Mouse (Mus musculus): Measurements from ENCODE around the gene Zfp28. TPM values are rescaled to one million over a fixed set of nuclear protein-coding genes. Genes with fewer than 3 reads are reported as not detected.
A peak's percentile ranks its signal among the peaks of the same experiment; 100 is the strongest.

The Zfp28 gene
- total RNA-seq, 1 experiment = 5.6 TPM

DNA sequence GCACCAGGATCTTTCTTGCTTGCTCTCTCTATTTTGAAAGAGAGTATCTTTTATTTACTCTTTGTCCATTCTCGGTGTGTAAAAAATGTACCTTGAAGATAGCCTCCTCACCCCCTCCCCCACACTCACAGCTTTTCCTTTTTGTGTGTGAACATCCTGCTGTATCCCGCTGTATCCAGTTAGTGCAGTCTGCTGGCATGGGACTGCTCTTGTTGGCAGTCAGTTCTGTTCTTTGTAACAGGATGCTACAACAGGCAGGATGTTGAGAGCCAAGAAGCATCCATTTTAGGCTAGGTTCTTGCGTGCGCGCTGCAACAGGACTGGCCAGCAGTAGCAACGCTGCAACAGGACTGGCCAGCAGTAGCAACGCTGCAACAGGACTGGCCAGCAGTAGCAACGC is 3.9 kb downstream of the Zfp28 start:
- in situ Hi-C loops (cut with MboI; ENCODE audit: low sequenced_read_pairs in 2 of 2, unreplicated experiment in 2 of 2) = no loop called here
- Histone ChIP-seq H3K9me3 (ENCODE audit: control insufficient read depth, insufficient read depth, low read depth, low read length) (no peaks in the 10 kb centered on the region), H3K4me3 (ENCODE audit: insufficient read depth in 1 of 2, low read depth in 1 of 2, low read length in 2 of 2, poor library complexity in 1 of 2, severe bottlenecking in 1 of 2) (no peak overlapping the region), H3K36me3 (ENCODE audit: control insufficient read depth, insufficient read depth, low read length, poor library complexity, severe bottlenecking) (no peaks in the 10 kb centered on the region), H3K27ac (ENCODE audit: insufficient read depth, low read depth, low read length, poor library complexity, severe bottlenecking) (no peak overlapping the region), H3K9ac (ENCODE audit: insufficient read depth, low read depth, low read length, poor library complexity, severe bottlenecking) (no peak overlapping the region), H3K4me1 (ENCODE audit: control insufficient read depth in 2 of 2, insufficient read depth in 2 of 2, low read length in 2 of 2, poor library complexity in 1 of 2) (0 out of 4 replicates have a peak, but pooled peaks cover 0 to 2% of the 10 kb centered on the region in 2 experiments)
- TF ChIP-seq HCFC1 (IDR thresholded peaks at IDR 0.05; ENCODE audit: borderline replicate concordance, insufficient read depth, low read length) = no peak
- TF ChIP-seq ZC3H11A (IDR thresholded peaks at IDR 0.05; ENCODE audit: borderline replicate concordance, low read depth, low read length) = no peak
- no peak for TF ChIP-seq CHD2 (IDR thresholded peaks at IDR 0.05; ENCODE audit: low read depth, low read length)
- TF ChIP-seq MAFK (IDR thresholded peaks at IDR 0.05; ENCODE audit: insufficient read depth, low read depth, low read length) = no peak
- TF ChIP-seq ZNF384 (IDR thresholded peaks at IDR 0.05; ENCODE audit: low read depth, low read length) = no peak
- DNase-seq (ENCODE audit: low read depth, low spot score) = no peak

DNA sequence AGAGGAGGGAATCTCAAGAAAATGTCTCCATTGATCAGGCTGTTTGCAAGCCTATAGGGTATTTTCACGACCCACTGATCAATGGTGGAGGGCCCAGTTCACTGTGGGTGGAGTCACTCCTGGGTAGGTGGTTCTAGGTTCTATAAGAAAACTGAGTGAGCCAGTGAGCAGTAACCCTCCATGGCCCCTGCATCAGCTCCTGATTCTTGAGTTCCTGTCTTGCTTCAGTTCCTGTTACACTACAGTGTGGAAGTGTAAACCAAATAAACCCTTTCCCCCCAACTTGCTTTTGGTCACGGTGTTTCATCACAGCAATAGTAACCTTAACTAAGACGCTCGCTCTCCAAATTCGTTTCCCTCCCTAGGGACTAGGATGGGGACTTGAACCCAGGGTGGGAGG is 5.9 kb downstream of the Zfp28 start:
- DNase-seq (ENCODE audit: low read depth, low spot score) = no peak
- Histone ChIP-seq H3K4me3 (ENCODE audit: insufficient read depth in 1 of 2, low read depth in 1 of 2, low read length in 2 of 2, poor library complexity in 1 of 2, severe bottlenecking in 1 of 2) (no peak overlapping the region), H3K9ac (ENCODE audit: insufficient read depth, low read depth, low read length, poor library complexity, severe bottlenecking) (no peak overlapping the region), H3K4me1 (ENCODE audit: control insufficient read depth in 2 of 2, insufficient read depth in 2 of 2, low read length in 2 of 2, poor library complexity in 1 of 2) (0 out of 4 replicates have a peak, but pooled peaks cover 0 to 2% of the 10 kb centered on the region in 2 experiments), H3K36me3 (ENCODE audit: control insufficient read depth, insufficient read depth, low read length, poor library complexity, severe bottlenecking) (no peaks in the 10 kb centered on the region), H3K27ac (ENCODE audit: insufficient read depth, low read depth, low read length, poor library complexity, severe bottlenecking) (no peak overlapping the region), H3K9me3 (ENCODE audit: control insufficient read depth, insufficient read depth, low read depth, low read length) (no peaks in the 10 kb centered on the region)
- no peak for TF ChIP-seq ZC3H11A (IDR thresholded peaks at IDR 0.05; ENCODE audit: borderline replicate concordance, low read depth, low read length)
- TF ChIP-seq MAFK (IDR thresholded peaks at IDR 0.05; ENCODE audit: insufficient read depth, low read depth, low read length) = no peak
- TF ChIP-seq HCFC1 (IDR thresholded peaks at IDR 0.05; ENCODE audit: borderline replicate concordance, insufficient read depth, low read length) = no peak
- no peak for TF ChIP-seq ZNF384 (IDR thresholded peaks at IDR 0.05; ENCODE audit: low read depth, low read length)
- TF ChIP-seq CHD2 (IDR thresholded peaks at IDR 0.05; ENCODE audit: low read depth, low read length) = no peak
- in situ Hi-C loops (cut with MboI; ENCODE audit: low sequenced_read_pairs in 2 of 2, unreplicated experiment in 2 of 2) = no loop called here

DNA sequence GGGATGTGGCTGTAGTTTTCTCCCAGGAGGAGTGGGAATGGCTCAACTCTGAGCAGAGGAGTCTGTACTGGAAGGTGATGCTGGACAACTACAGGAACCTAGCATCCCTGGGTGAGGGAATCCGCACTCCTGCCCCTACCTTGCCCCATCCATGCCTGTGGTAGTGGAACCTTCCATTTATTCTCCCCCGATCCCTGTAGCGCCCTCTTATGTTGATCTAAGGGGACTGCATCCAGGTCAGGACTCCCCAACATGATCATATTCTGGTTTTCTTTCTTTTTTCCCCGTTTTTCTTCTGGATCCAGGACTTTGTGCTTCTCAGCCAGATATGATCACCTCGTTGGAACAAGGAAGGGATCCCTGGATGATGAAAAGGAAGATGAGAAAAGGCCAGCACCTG is 6.4 kb downstream of the Zfp28 start:
- no peaks in the 10 kb centered on the region for H3K9me3 ChIP-seq (ENCODE audit: control insufficient read depth, insufficient read depth, low read depth, low read length)
- in situ Hi-C loops (cut with MboI; ENCODE audit: low sequenced_read_pairs in 2 of 2, unreplicated experiment in 2 of 2) = no loop called here
- H3K36me3 ChIP-seq (ENCODE audit: control insufficient read depth, insufficient read depth, low read length, poor library complexity, severe bottlenecking) = no peaks in the 10 kb centered on the region

DNA sequence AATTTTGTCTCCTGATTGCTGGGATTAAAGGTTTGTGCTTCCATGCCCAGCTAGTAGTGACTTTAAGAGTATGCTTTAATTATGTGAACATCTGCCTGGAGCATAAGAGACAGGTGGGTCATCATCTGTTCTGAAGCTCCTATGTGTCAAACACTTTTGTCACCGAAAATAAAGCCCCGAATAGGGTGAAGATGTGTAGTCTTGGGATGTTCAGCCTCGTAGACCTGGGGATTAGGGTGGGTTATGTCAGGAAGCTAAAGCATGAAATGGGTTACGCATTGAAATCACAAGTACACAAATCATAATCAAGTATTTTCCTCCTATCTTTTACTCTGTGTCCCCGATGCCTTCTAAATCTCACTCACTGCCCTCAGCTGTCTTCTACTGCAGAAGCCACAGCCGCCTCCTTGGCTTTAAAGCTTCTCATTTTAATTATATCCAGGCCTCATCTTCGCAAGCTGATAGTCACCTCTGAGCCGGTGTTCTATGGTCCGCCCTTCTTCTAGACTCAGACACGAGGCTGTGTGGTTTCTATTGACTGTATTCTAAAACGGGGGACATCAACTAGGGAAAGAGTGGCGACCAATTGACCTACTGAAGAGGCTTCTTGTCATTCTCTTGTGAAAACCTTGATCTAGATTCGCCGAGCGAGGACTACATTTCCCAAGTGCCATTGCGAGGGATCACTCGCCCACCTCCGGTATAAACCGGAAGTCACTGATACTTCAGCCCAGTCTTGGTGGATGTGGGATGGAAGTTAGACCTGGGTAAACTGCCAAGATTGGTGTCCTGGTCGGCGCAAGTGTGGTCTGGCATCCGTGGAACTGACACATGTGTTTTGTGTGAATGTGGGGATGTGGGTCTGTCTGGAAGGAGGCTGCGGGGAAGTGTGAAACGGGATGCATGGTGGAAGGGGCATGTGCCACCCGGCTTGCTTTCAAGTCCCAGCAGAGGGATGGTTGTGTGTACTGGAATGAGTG is 15.2 kb downstream of the Zfp28 start, which contains the start of gene Smim17:
Gene Smim17, plus strand, starts transcription at position 720 of the 980 bp plus-strand sequence.
- Histone ChIP-seq H3K9ac (ENCODE audit: insufficient read depth, low read depth, low read length, poor library complexity, severe bottlenecking) (peak within 1 kb of the TSS; percentile 76), H3K36me3 (ENCODE audit: control insufficient read depth, insufficient read depth, low read length, poor library complexity, severe bottlenecking) (no peaks in the 10 kb centered on the region), H3K4me1 (ENCODE audit: control insufficient read depth in 2 of 2, insufficient read depth in 2 of 2, low read length in 2 of 2, poor library complexity in 1 of 2) (no peaks in the 10 kb centered on the region; a peak in 2 of 4 replicates), H3K9me3 (ENCODE audit: control insufficient read depth, insufficient read depth, low read depth, low read length) (no peaks in the 10 kb centered on the region), H3K27ac (ENCODE audit: insufficient read depth, low read depth, low read length, poor library complexity, severe bottlenecking) (no peak within 1 kb of the TSS), H3K4me3 (ENCODE audit: insufficient read depth in 1 of 2, low read depth in 1 of 2, low read length in 2 of 2, poor library complexity in 1 of 2, severe bottlenecking in 1 of 2) (peak within 1 kb of the TSS; percentile 69 to 72)
- in situ Hi-C loops (cut with MboI; ENCODE audit: low sequenced_read_pairs in 2 of 2, unreplicated experiment in 2 of 2) = no loop called here
- TF ChIP-seq MAFK (IDR thresholded peaks at IDR 0.05; ENCODE audit: insufficient read depth, low read depth, low read length) = no peak
- TF ChIP-seq ZC3H11A (IDR thresholded peaks at IDR 0.05; ENCODE audit: borderline replicate concordance, low read depth, low read length) = no peak
- peak; percentile 92 for TF ChIP-seq HCFC1 (IDR thresholded peaks at IDR 0.05; ENCODE audit: borderline replicate concordance, insufficient read depth, low read length)
- TF ChIP-seq ZNF384 (IDR thresholded peaks at IDR 0.05; ENCODE audit: low read depth, low read length) = no peak
- no peak for DNase-seq (ENCODE audit: low read depth, low spot score)

More for the DNA sequence above, 6.4 kb downstream of the Zfp28 start:
- Histone ChIP-seq H3K4me1 (ENCODE audit: control insufficient read depth in 2 of 2, insufficient read depth in 2 of 2, low read length in 2 of 2, poor library complexity in 1 of 2) (0 out of 4 replicates have a peak, but pooled peaks cover 0 to 2% of the 10 kb centered on the region in 2 experiments), H3K27ac (ENCODE audit: insufficient read depth, low read depth, low read length, poor library complexity, severe bottlenecking) (no peak overlapping the region), H3K4me3 (ENCODE audit: insufficient read depth in 1 of 2, low read depth in 1 of 2, low read length in 2 of 2, poor library complexity in 1 of 2, severe bottlenecking in 1 of 2) (peak overlapping the region in 1 of 2 experiments; percentile 20; a peak in 1 of 4 replicates), H3K9ac (ENCODE audit: insufficient read depth, low read depth, low read length, poor library complexity, severe bottlenecking) (peak overlapping the region; percentile 42; the same call in 1 of the 2 replicates)
- TF ChIP-seq CHD2 (IDR thresholded peaks at IDR 0.05; ENCODE audit: low read depth, low read length) (no peak), ZNF384 (IDR thresholded peaks at IDR 0.05; ENCODE audit: low read depth, low read length) (no peak), HCFC1 (IDR thresholded peaks at IDR 0.05; ENCODE audit: borderline replicate concordance, insufficient read depth, low read length) (no peak), ZC3H11A (IDR thresholded peaks at IDR 0.05; ENCODE audit: borderline replicate concordance, low read depth, low read length) (no peak), MAFK (IDR thresholded peaks at IDR 0.05; ENCODE audit: insufficient read depth, low read depth, low read length) (no peak)
- DNase-seq (ENCODE audit: low read depth, low spot score) = no peak

All from ES-E14 (cell line).